Mouse (Mus musculus) right cerebral cortex, adult 2 months (tissue): Measurements from ENCODE around the gene Zfp182.

ENCODE experiments used
- DNase-seq, 2 experiments: peaks; one replicate each; pipeline ENCODE4 v3.0.0; 2021 to 2022; ENCODE audit warnings: low spot score in 2 of 2

The Zfp182 gene

DNA sequence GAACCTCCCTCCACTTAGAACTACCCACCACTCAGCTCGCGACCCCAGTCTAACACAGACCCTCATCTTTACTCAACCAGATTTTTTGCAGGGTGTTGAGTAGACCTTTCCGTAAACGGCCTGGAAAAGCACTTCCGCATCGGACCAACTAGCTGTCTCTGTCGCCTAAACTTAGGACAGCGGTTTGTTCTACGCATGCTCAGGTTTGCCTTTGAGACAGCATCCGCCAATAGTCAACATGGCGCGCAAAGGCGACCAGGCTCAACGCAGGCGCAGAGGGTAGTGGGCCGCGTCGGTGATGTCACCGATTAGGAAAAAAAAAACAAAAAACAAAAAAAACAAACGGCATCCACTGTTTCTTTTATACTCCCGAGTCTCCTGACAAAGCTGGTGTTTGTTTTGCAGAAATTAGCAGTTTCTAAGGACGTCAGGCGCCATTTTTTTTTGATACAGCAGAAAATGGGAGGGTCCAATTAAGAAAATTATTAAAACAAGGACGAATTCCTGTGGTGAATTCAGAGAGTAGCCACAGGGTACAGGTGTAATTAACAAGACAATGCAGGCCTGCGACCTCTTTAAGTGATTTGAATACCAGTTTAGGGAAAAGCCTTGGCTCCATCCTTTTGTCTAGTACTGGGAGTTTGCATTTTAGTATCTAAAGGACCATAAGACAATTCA is at the start of gene Zfp182:
Gene Zfp182, minus strand, starts transcription at position 451 of the 678 bp plus-strand sequence.
- DNase-seq: peak; percentile 77 to 79

DNA sequence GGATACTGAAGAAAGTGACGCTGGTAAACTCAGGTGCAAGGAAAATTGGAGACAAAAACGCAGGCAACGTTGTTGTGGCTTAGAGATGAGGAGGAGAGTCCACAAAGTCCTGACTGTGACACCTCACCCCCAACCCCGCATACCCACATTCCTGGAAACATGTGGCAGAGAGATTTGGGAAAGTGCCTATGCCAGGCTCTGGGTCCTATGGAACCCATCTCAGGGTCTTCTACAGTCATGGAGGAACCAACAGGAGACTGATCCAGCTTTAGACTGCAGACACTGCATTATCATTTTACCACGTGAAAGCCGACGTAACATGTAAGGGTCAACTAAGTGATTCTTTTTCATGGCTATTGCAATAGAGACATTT is 27.7 kb upstream of the Zfp182 start:
- no peak for DNase-seq

DNA sequence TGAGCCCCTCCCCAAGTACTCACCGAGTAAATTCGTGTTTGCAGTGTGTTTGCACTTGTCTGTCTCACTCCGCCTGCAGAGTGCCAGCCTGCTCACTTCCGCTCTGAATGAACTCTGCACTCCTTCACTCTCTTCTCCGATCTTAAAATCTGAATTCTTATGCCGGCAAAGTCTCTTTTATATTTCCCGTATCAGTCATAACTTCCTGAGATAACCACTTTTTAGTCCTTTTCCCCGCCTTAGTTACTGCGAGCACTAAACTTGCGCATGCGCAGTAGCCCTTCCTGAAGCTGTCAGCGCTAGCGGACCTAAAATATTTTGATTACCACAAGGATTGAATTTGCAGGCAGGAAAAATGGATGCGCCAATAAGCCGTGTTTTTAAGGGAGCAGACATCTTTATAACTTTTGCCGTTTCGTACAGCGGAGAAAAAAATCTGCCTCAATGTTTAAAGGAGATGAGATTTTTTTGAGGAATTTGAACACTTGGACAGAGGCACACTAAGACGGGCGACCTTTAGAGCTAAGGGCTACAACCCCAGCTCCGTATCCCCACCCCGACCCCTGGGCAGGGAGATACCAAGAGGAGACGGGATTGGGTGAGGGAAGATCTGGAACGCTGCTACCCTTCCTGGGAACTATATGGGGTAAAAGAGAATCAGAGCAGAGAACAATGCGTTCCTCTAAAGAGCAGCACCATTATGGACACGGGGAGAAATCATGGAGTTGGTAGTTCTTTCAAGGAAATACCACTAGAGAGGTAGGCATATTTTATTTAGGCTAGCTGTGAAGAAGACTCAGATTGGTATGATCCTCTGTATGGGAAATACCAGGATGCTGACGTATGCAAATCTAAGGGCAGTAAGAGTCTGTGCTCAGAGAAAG is 27.1 kb upstream of the Zfp182 start, which contains the start of gene Zfp300:
Gene Zfp300, minus strand, starts transcription at position 545 of the 884 bp plus-strand sequence.
- peak; percentile 59 to 69 for DNase-seq

DNA sequence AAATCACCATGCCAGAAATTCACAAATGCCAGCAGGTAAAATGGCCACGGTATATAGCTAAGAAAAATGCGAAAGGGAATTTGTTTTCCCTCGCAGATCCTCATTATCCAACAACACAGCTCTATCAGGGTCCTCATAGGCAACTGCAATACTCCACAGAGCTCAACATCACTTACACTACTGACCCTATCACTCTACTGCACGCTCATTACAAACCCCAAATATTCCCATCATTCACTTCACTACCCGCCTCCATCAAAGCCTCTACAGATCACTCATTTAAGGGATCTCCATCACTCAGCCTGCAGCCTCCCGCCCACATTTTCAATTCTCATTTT is 26.5 kb upstream of the Zfp182 start:
- no peak for DNase-seq

DNA sequence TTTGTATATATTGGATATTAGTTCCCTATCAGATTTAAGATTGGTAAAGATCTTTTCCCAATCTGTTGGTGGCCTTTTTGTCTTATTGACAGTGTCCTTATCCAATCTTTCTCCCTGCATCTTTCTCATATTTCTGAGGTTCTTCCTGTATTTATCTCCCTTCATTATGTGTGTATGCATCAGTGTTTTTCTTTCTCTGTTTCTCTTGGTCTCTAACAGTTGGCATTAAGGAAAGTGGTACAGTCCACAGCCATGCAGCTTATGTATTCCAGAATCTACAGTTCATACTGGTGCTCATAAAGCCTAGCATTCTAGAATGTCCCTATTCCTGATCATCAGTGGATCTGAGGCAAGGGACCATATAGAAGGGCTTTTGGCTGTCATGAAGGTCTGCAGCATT is 6.0 kb upstream of the Zfp182 start, which contains the start of gene Spaca5:
Gene Spaca5, plus strand, starts transcription at position 301 of the 400 bp plus-strand sequence.
- no peak for DNase-seq

DNA sequence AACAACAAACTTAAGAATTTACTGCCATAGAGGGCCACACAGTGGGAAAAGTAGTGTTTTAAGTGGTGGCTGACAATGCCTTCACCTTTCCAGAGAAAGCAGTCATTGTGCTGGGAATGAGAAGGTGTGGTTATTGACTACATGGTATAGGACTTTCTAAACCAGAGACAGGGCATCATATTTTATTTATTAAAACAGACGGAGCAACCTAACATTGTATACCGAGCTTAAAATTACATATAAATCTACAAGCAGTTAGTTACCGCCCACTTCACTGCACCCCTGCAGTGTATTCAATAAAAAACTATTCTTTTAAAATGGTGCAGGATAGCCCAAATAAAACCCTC is 401 bp upstream of the Zfp182 start:
- no peak for DNase-seq

DNA sequence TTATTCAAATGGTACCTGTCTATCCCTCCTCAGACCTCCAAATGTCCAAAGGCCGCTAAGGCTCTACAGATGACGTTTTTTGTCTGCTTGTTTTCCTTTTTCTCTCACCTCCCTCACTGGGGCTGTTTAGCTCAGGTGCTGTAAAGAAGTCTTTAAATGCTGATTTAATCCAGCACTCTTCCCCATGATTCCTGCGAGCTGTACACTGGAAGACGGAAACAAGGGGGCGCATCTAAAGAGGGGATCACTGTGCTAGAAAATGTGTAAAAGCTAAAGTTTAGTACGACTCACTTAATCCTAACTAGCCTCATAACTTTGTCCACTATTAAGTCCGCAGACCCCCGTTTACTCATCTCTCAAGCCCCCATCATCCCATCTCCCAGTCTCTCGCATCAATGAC is 656 bp downstream of the Zfp182 start:
- DNase-seq: no peak

DNA sequence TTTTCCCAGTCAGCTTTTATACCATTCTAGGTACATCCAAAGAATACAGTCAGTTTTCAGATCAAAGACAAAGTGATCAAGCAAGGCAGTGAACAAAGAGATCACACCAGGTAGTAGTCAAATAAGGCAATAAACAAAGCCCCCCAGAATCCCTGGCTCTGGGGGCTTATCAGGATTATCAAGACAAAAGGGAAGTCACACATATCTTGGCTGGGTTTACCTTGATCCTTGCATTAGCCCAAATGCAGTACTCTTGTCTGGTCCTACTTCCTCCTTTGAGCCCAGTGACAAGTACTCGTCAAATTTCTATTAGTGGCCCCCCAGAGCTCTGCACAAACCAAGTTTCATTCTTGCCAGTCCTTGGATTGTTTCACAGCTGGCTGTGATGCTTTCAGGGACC is 81.2 kb downstream of the Zfp182 start:
- DNase-seq: no peak
